Mouse (Mus musculus): ENCODE measurements at regions not wholly inside any gene's neighbourhood (a gene's known extent, or its start where the extent isn't known, plus 50 kb on each side); places are given as distances from the start of the nearest gene placed in this dataset.

DNA sequence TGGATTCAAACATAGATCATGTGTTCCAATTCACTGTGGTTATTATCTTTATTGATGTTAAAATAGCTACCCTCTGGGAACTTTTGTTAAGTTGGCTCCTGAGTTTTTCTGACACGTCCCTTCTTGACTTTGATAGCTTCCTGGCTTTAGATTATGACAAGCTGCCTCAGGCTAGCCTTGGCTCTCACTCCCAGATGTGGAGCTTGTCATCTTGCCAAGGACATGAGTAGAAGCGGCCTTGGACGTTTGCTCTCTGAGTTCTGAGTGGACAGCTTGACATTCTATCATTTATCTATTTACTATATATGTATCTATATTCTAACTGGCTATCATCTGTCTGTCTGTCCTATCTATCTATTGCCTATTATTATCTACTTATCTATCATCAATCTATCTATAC, 273.9 kb downstream of the Wdr11 start:
- no peak for TF ChIP-seq GATA1 (IDR thresholded peaks at IDR 0.05; ENCODE audit: borderline replicate concordance, low read length)
- no peak for TF ChIP-seq CTCF (IDR thresholded peaks at IDR 0.05; ENCODE audit: low read depth, low read length)
- TF ChIP-seq TAL1 (conservative IDR thresholded peaks at IDR 0.05; ENCODE audit: low read depth, low read length): no peak

Measured in G1E (cell line).